Mouse (Mus musculus) myocyte (in vitro differentiated cells): ENCODE measurements around the gene Iqch.

Experiments used
- E2F4 ChIP-seq: IDR thresholded peaks from one replicate; pipeline ENCODE4 v1.6.1; 2011; ENCODE audit warnings: mild to moderate bottlenecking, control low read depth, moderate library complexity; ENCODE audit not compliant: insufficient read depth
- POLR2A ChIP-seq: IDR thresholded peaks from one replicate; pipeline ENCODE4 v1.6.1; 2011; ENCODE audit warnings: low read depth, mild to moderate bottlenecking, control low read depth, moderate library complexity; ENCODE audit not compliant: insufficient read length
- REST ChIP-seq: IDR thresholded peaks from one replicate; pipeline ENCODE4 v1.6.1; 2011; ENCODE audit warnings: mild to moderate bottlenecking, control low read depth, moderate library complexity; ENCODE audit not compliant: insufficient read depth, insufficient read length

DNA sequence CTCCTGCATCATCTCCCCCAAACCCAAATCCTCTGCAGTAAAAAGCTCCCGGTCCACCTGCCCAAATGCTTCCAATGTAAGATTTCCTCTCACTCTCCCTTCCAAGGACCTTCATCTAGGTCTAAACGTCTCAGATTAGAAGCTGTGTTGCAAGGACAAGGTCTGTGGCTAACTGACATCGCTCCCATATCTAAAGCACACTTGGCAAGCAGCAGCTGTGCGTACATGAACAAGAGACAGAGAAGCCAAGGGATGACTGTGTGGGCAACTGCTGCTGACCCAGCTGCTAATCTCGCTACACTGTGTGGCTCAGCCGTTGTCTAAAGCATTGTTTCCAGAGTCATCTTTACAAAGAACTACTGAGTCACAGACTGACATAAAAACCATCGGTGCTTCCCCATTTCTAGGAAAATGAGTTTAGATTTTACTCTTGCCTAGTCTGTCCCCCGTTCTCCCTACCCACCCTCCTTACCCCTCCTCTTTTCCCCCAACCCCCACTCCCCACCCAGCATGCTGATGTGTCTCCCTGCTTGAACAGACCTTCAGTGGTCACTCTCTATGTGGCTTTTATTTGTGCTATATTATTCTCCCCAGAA is 10.5 kb downstream of the Iqch start:
- TF ChIP-seq REST (no peak), E2F4 (no peak), POLR2A (no peak)
